Mouse (Mus musculus): Measurements from ENCODE around the gene Zfp592.

The Zfp592 gene

GRCm38 (mm10) chr7:80993834-80994662 is 567 bp downstream of the Zfp592 start:
- peak; percentile 12 for DNase-seq (ENCODE audit: low spot score)

GRCm38 (mm10) chr7:80994663-80995005 is 1.2 kb downstream of the Zfp592 start:
- DNase-seq (ENCODE audit: low spot score), result peak; percentile 22

- DNase-seq (ENCODE audit: low spot score), result no peak
Measured at GRCm38 (mm10) chr7:80995266-80996146, 2.0 kb downstream of the Zfp592 start.

GRCm38 (mm10) chr7:80997776-80998175 is 4.3 kb downstream of the Zfp592 start:
- DNase-seq (ENCODE audit: low spot score), result no peak

- no peak for DNase-seq (ENCODE audit: low spot score)
Measured at GRCm38 (mm10) chr7:80999536-80999935, 6.1 kb downstream of the Zfp592 start.

GRCm38 (mm10) chr7:81001844-81002243 is 8.4 kb downstream of the Zfp592 start:
- DNase-seq (ENCODE audit: low spot score), result no peak

GRCm38 (mm10) chr7:81004556-81005079 is 11.1 kb downstream of the Zfp592 start:
- DNase-seq (ENCODE audit: low spot score), result no peak

GRCm38 (mm10) chr7:81005969-81006368 is 12.5 kb downstream of the Zfp592 start:
- DNase-seq (ENCODE audit: low spot score), result no peak

GRCm38 (mm10) chr7:81008285-81008684 is 14.8 kb downstream of the Zfp592 start:
- DNase-seq (ENCODE audit: low spot score), result no peak

GRCm38 (mm10) chr7:81011576-81011975 is 18.1 kb downstream of the Zfp592 start:
- DNase-seq (ENCODE audit: low spot score), result no peak

GRCm38 (mm10) chr7:81020307-81020706 is 26.8 kb downstream of the Zfp592 start:
- no peak for DNase-seq (ENCODE audit: low spot score)

- no peak for DNase-seq (ENCODE audit: low spot score)
Measured at GRCm38 (mm10) chr7:81022731-81023130, 29.2 kb downstream of the Zfp592 start.

- no peak for DNase-seq (ENCODE audit: low spot score)
Measured at GRCm38 (mm10) chr7:81024118-81024517, 30.6 kb downstream of the Zfp592 start.

- no peak for DNase-seq (ENCODE audit: low spot score)
Measured at GRCm38 (mm10) chr7:81024651-81025050, 31.2 kb downstream of the Zfp592 start.

GRCm38 (mm10) chr7:81025751-81026150 is 32.3 kb downstream of the Zfp592 start:
- peak; percentile 14 for DNase-seq (ENCODE audit: low spot score)

GRCm38 (mm10) chr7:81039711-81040110 is 46.2 kb downstream of the Zfp592 start:
- no peak for DNase-seq (ENCODE audit: low spot score)

- no peak for DNase-seq (ENCODE audit: low spot score)
Measured at GRCm38 (mm10) chr7:81043023-81043620, 49.6 kb downstream of the Zfp592 start.

GRCm38 (mm10) chr7:81047847-81048246 is 54.4 kb downstream of the Zfp592 start:
- DNase-seq (ENCODE audit: low spot score), result no peak

- DNase-seq (ENCODE audit: low spot score), result peak; percentile 33
Measured at GRCm38 (mm10) chr7:81048513-81048912, 55.0 kb downstream of the Zfp592 start.

GRCm38 (mm10) chr7:81049966-81050365 is 56.5 kb downstream of the Zfp592 start:
- no peak for DNase-seq (ENCODE audit: low spot score)

- no peak for DNase-seq (ENCODE audit: low spot score)
Measured at GRCm38 (mm10) chr7:81055709-81056370, 62.4 kb downstream of the Zfp592 start.

GRCm38 (mm10) chr7:81057471-81057870 is 64.0 kb downstream of the Zfp592 start, which contains the start of gene Alpk3:
Gene Alpk3 (plus strand): TSS chr7:81057600.
- DNase-seq (ENCODE audit: low spot score), result no peak

Measured in adipocyte (in vitro differentiated cells).